Mouse (Mus musculus): Measurements from ENCODE around the gene 2310007B03Rik. TPM values are rescaled to one million over a fixed set of nuclear protein-coding genes. Genes with fewer than 3 reads are reported as not detected.
A peak's percentile ranks its signal among the peaks of the same experiment; 100 is the strongest.

Gene 2310007B03Rik
- polyA plus RNA-seq, 1 experiment: not detected

- 12% methylated on average over 15 of the region's 17 CpGs for WGBS
- no peak for TF ChIP-seq CTCF (IDR thresholded peaks at IDR 0.05; ENCODE audit: borderline replicate concordance, insufficient read depth, low read depth, low read length)
- no peak for TF ChIP-seq POLR2A (IDR thresholded peaks at IDR 0.05; ENCODE audit: borderline replicate concordance, insufficient read depth, low read length)
- Histone ChIP-seq H3K27ac (ENCODE audit: insufficient read depth, low read length) (no peak overlapping the region), H3K4me3 (replicated peaks; ENCODE audit: insufficient read depth, low read depth, low read length) (no peak overlapping the region), H3K4me1 (ENCODE audit: control insufficient read depth, insufficient read depth, low read length) (no peaks in the 10 kb centered on the region), H3K27me3 (ENCODE audit: control insufficient read depth, insufficient read depth, low read length) (no peaks in the 10 kb centered on the region)
- no peak for DNase-seq
These were observed 30.1 kb upstream of the 2310007B03Rik start for GRCm38 (mm10) chr1:93190726-93191305.

DNA sequence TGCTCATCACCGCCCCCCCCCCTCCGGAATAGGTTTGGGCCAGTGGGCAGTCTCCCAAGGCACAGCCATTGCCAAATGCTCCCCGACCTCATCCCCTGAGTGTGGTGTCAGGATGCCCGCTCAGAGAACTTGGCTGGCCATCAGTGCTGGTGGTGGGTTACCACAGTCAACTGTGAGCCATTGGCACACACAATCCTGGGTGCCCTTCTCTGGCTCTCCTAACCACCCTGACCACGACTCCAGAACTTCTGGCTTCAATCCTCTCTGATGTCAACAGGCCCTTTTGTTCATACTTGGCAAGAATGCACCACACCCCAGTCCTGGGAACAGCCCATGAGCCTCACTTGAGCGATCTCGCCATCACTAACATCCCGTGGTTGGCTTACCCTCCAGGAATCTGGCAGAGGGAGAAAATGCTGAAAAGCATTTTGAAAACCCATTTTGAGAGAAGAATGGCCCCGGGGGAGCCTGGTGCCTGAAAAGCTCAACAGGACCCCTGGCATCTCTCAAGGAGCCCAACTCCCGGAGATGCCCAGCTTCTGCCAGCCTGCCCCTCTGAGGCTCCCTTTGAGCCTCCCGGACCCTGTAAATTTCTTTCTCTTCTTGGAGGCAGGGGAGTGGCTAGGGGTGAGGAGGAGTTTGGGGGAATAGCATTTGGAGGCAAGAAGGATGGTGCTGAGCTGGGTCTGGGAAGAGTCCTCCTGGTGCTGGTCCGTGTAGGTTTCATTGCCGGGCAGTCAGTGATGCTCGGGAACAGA, 23.5 kb upstream of the 2310007B03Rik start:
- TF ChIP-seq POLR2A (IDR thresholded peaks at IDR 0.05; ENCODE audit: borderline replicate concordance, insufficient read depth, low read length) (no peak), CTCF (IDR thresholded peaks at IDR 0.05; ENCODE audit: borderline replicate concordance, insufficient read depth, low read depth, low read length) (no peak)
- Histone ChIP-seq H3K27me3 (ENCODE audit: control insufficient read depth, insufficient read depth, low read length) (no peaks in the 10 kb centered on the region), H3K4me1 (ENCODE audit: control insufficient read depth, insufficient read depth, low read length) (peaks cover 5% of the 10 kb centered on the region), H3K4me3 (replicated peaks; ENCODE audit: insufficient read depth, low read depth, low read length) (no peak overlapping the region), H3K27ac (ENCODE audit: insufficient read depth, low read length) (no peak overlapping the region)
- peak; percentile 27 to 60 for DNase-seq
- WGBS: 17% methylated on average over 14 of the region's 14 CpGs

- Histone ChIP-seq H3K27ac (ENCODE audit: insufficient read depth, low read length) (no peak overlapping the region), H3K4me1 (ENCODE audit: control insufficient read depth, insufficient read depth, low read length) (peaks cover 5% of the 10 kb centered on the region), H3K27me3 (ENCODE audit: control insufficient read depth, insufficient read depth, low read length) (no peaks in the 10 kb centered on the region), H3K4me3 (replicated peaks; ENCODE audit: insufficient read depth, low read depth, low read length) (no peak overlapping the region)
- TF ChIP-seq CTCF (IDR thresholded peaks at IDR 0.05; ENCODE audit: borderline replicate concordance, insufficient read depth, low read depth, low read length) (no peak), POLR2A (IDR thresholded peaks at IDR 0.05; ENCODE audit: borderline replicate concordance, insufficient read depth, low read length) (no peak)
- WGBS: 95% methylated on average over 7 of the region's 7 CpGs
- no peak for DNase-seq
These were observed 21.5 kb upstream of the 2310007B03Rik start for GRCm38 (mm10) chr1:93182281-93182680.

GRCm38 (mm10) chr1:93176525-93177332, 16.0 kb upstream of the 2310007B03Rik start:
- Histone ChIP-seq H3K27me3 (ENCODE audit: control insufficient read depth, insufficient read depth, low read length) (no peaks in the 10 kb centered on the region), H3K27ac (ENCODE audit: insufficient read depth, low read length) (no peak overlapping the region), H3K4me1 (ENCODE audit: control insufficient read depth, insufficient read depth, low read length) (no peaks in the 10 kb centered on the region; the same call in 1 of the 2 replicates), H3K4me3 (replicated peaks; ENCODE audit: insufficient read depth, low read depth, low read length) (no peak overlapping the region)
- TF ChIP-seq POLR2A (IDR thresholded peaks at IDR 0.05; ENCODE audit: borderline replicate concordance, insufficient read depth, low read length) (no peak), CTCF (IDR thresholded peaks at IDR 0.05; ENCODE audit: borderline replicate concordance, insufficient read depth, low read depth, low read length) (no peak)
- WGBS: 9% methylated on average over 39 of the region's 44 CpGs
- DNase-seq: peak; percentile 24 to 26

DNA sequence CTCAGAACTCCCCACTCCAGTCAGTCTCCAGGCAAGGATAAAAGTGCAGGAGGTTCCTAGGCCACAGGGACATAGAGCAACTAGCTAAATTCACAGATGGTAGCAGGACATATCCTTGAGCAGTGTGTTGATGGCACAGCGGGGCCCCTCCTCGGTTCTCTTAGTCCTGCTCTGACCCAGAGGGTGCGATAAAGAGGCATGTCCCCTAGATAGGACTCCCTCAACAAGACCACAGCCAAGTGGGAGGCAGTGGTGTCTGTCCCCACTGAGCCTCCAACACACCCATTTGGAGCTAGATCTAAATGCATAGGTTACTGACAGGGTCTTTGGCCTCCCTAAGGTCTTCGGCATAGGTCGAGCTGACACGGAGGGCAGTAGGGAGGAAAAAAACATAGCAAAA, 15.1 kb upstream of the 2310007B03Rik start:
- 46% methylated on average over 6 of the region's 6 CpGs for WGBS
- Histone ChIP-seq H3K4me3 (replicated peaks; ENCODE audit: insufficient read depth, low read depth, low read length) (no peak overlapping the region), H3K27ac (ENCODE audit: insufficient read depth, low read length) (no peak overlapping the region), H3K27me3 (ENCODE audit: control insufficient read depth, insufficient read depth, low read length) (no peaks in the 10 kb centered on the region), H3K4me1 (ENCODE audit: control insufficient read depth, insufficient read depth, low read length) (no peaks in the 10 kb centered on the region; the same call in 1 of the 2 replicates)
- DNase-seq: no peak
- no peak for TF ChIP-seq POLR2A (IDR thresholded peaks at IDR 0.05; ENCODE audit: borderline replicate concordance, insufficient read depth, low read length)
- TF ChIP-seq CTCF (IDR thresholded peaks at IDR 0.05; ENCODE audit: borderline replicate concordance, insufficient read depth, low read depth, low read length): no peak

- TF ChIP-seq CTCF (IDR thresholded peaks at IDR 0.05; ENCODE audit: borderline replicate concordance, insufficient read depth, low read depth, low read length) (peak; percentile 96), POLR2A (IDR thresholded peaks at IDR 0.05; ENCODE audit: borderline replicate concordance, insufficient read depth, low read length) (no peak)
- H3K27me3 ChIP-seq (ENCODE audit: control insufficient read depth, insufficient read depth, low read length): no peaks in the 10 kb centered on the region
- WGBS: 2% methylated on average over 4 of the region's 4 CpGs
These were observed 13.7 kb upstream of the 2310007B03Rik start for GRCm38 (mm10) chr1:93174399-93174798.

GRCm38 (mm10) chr1:93173665-93174064, 12.9 kb upstream of the 2310007B03Rik start:
- no peaks in the 10 kb centered on the region for H3K27me3 ChIP-seq (ENCODE audit: control insufficient read depth, insufficient read depth, low read length)
- TF ChIP-seq POLR2A (IDR thresholded peaks at IDR 0.05; ENCODE audit: borderline replicate concordance, insufficient read depth, low read length) (no peak), CTCF (IDR thresholded peaks at IDR 0.05; ENCODE audit: borderline replicate concordance, insufficient read depth, low read depth, low read length) (no peak)
- WGBS: 67% methylated on average over 4 of the region's 4 CpGs
- DNase-seq: no peak
- no peaks in the 10 kb centered on the region; the same call in 1 of the 2 replicates for H3K4me1 ChIP-seq (ENCODE audit: control insufficient read depth, insufficient read depth, low read length)
- H3K27ac ChIP-seq (ENCODE audit: insufficient read depth, low read length): no peak overlapping the region
- H3K4me3 ChIP-seq (replicated peaks; ENCODE audit: insufficient read depth, low read depth, low read length): no peak overlapping the region

More at GRCm38 (mm10) chr1:93174399-93174798, 13.7 kb upstream of the 2310007B03Rik start:
- no peak overlapping the region for H3K4me3 ChIP-seq (replicated peaks; ENCODE audit: insufficient read depth, low read depth, low read length)
- H3K27ac ChIP-seq (ENCODE audit: insufficient read depth, low read length): no peak overlapping the region
- DNase-seq: peak; percentile 62 to 81
- no peaks in the 10 kb centered on the region; the same call in 1 of the 2 replicates for H3K4me1 ChIP-seq (ENCODE audit: control insufficient read depth, insufficient read depth, low read length)

Data from cerebellum, adult 2 months (tissue).